ENCODE assay signal across 8 mouse cellular contexts in genomic region chr9:64638250-64638649, GRCm38 (mm10).
DNase-seq lines count a peak whose midpoint lies in the region; ATAC-seq lines count a peak whose summit lies in the region.

No protein-coding gene starts in this region.

- H3K4me3 ChIP-seq in neural tube, embryonic 11.5 days (ENCODE audit: low read depth, low read length): no peak overlapping the region
- H3K4me3 ChIP-seq in heart, embryonic 10.5 days: peak overlapping the region; percentile 54
- peak overlapping the region; percentile 20 for H3K4me3 ChIP-seq in lung, embryonic 15.5 days
- peak overlapping the region; percentile 24; the same call in 1 of the 2 replicates for H3K4me3 ChIP-seq in stomach, embryonic 15.5 days (replicated peaks)

- WGBS in neural tube, embryonic 11.5 days: 2% methylated on average over 22 of the region's 22 CpGs
- 2% methylated on average over 22 of the region's 22 CpGs for WGBS in heart, embryonic 10.5 days
- 2% methylated on average over 22 of the region's 22 CpGs for WGBS in lung, embryonic 15.5 days
- 3% methylated on average over 22 of the region's 22 CpGs for WGBS in stomach, embryonic 15.5 days

- H3K4me2 ChIP-seq in neural tube, embryonic 11.5 days (ENCODE audit: low read depth): peak overlapping the region; percentile 35
- H3K4me2 ChIP-seq in lung, embryonic 15.5 days: peak overlapping the region; percentile 53
- H3K4me2 ChIP-seq in stomach, embryonic 15.5 days: peak overlapping the region; percentile 58

- DNase-seq in neural tube, embryonic 11.5 days (ENCODE audit: low spot score): peak; percentile 45
- DNase-seq in neural tube, embryonic 10.5 days (ENCODE audit: extremely low spot score, low spot score): no peak
- peak; percentile 32 for DNase-seq in embryo, embryonic 10.5 days (ENCODE audit: low spot score)
- DNase-seq in heart, embryonic 10.5 days (ENCODE audit: low spot score): no peak
- peak; percentile 36 for DNase-seq in kidney, adult 9 months
- DNase-seq in layer of hippocampus, adult 18-20 months (ENCODE audit: low spot score in 2 of 2): no peak

- H3K27ac ChIP-seq in neural tube, embryonic 11.5 days (ENCODE audit: low read depth, low read length): no peak overlapping the region
- no peak overlapping the region for H3K27ac ChIP-seq in heart, embryonic 10.5 days
- no peak overlapping the region for H3K27ac ChIP-seq in lung, embryonic 15.5 days
- no peak overlapping the region for H3K27ac ChIP-seq in stomach, embryonic 15.5 days

- no peaks in the 10 kb centered on the region for H3K36me3 ChIP-seq in neural tube, embryonic 11.5 days (ENCODE audit: control insufficient read depth, insufficient read depth, low read length)
- H3K36me3 ChIP-seq in heart, embryonic 10.5 days: no peaks in the 10 kb centered on the region
- no peaks in the 10 kb centered on the region for H3K36me3 ChIP-seq in lung, embryonic 15.5 days
- H3K36me3 ChIP-seq in stomach, embryonic 15.5 days: no peaks in the 10 kb centered on the region

- no peaks in the 10 kb centered on the region for H3K9me3 ChIP-seq in neural tube, embryonic 11.5 days (ENCODE audit: control insufficient read depth, low read length)
- no peaks in the 10 kb centered on the region for H3K9me3 ChIP-seq in heart, embryonic 10.5 days
- H3K9me3 ChIP-seq in lung, embryonic 15.5 days: no peaks in the 10 kb centered on the region
- no peaks in the 10 kb centered on the region for H3K9me3 ChIP-seq in stomach, embryonic 15.5 days

- no peaks in the 10 kb centered on the region for H3K27me3 ChIP-seq in neural tube, embryonic 11.5 days (ENCODE audit: control insufficient read depth, insufficient read depth, low read length)
- peaks cover 66% of the 10 kb centered on the region for H3K27me3 ChIP-seq in heart, embryonic 10.5 days (ENCODE audit: insufficient read depth, poor library complexity, severe bottlenecking)
- H3K27me3 ChIP-seq in lung, embryonic 15.5 days: 0 out of 2 replicates have a peak, but pooled peaks cover 3% of the 10 kb centered on the region
- 0 out of 2 replicates have a peak, but pooled peaks cover 7% of the 10 kb centered on the region for H3K27me3 ChIP-seq in stomach, embryonic 15.5 days (replicated peaks)

- H3K4me1 ChIP-seq in neural tube, embryonic 11.5 days (ENCODE audit: control insufficient read depth, insufficient read depth, low read length): 0 out of 2 replicates have a peak, but pooled peaks cover 3% of the 10 kb centered on the region
- peaks cover 14% of the 10 kb centered on the region for H3K4me1 ChIP-seq in heart, embryonic 10.5 days
- H3K4me1 ChIP-seq in lung, embryonic 15.5 days: peaks cover 3% of the 10 kb centered on the region; the same call in 1 of the 2 replicates
- H3K4me1 ChIP-seq in stomach, embryonic 15.5 days: peaks cover 9% of the 10 kb centered on the region

- no peak for ATAC-seq in neural tube, embryonic 11.5 days (ENCODE audit: insufficient read depth, low FRiP score, low TSS enrichment)
- ATAC-seq in lung, embryonic 15.5 days (ENCODE audit: borderline replicate concordance, extremely low read depth, low FRiP score, low TSS enrichment): peak; percentile 39; the same call in 1 of the 2 replicates
- peak; percentile 33; the same call in 1 of the 2 replicates for ATAC-seq in stomach, embryonic 15.5 days (ENCODE audit: insufficient read depth, low FRiP score, low read depth)

- no peak overlapping the region for H3K9ac ChIP-seq in neural tube, embryonic 11.5 days (ENCODE audit: low read length)
- H3K9ac ChIP-seq in lung, embryonic 15.5 days: no peak overlapping the region
- H3K9ac ChIP-seq in stomach, embryonic 15.5 days: no peak overlapping the region

Comparison
In these comparisons a context has a peak if more than half of its experiments do, and no peak if none do; other contexts are left out.
1. DNase-seq: peak in neural tube, embryonic 11.5 days (single experiment), embryo, embryonic 10.5 days (single experiment) and kidney, adult 9 months (single experiment); none in neural tube, embryonic 10.5 days (single experiment), heart, embryonic 10.5 days (single experiment) and layer of hippocampus, adult 18-20 months (0 of 2).
2. Peak in every context shown above with its lines, with median percentiles within 50 percentile points of each other: H3K4me2 ChIP-seq.